Mouse (Mus musculus) left cerebral cortex, adult 2 months (tissue): ENCODE data around the gene Samd13. TPM values are rescaled to one million over a fixed set of nuclear protein-coding genes. Genes with fewer than 3 reads are reported as not detected.

Source experiments
- DNase-seq, 2 experiments: peaks; one replicate each; pipeline ENCODE4 v3.0.0; 2021 to 2022; ENCODE audit warnings: low spot score in 2 of 2, mixed read lengths in 1 of 2; ENCODE audit errors: extremely low spot score in 1 of 2
- H3K27ac ChIP-seq: fragments of 200-600 bp; 2 replicates; pipeline ENCODE4 v1.8.1; 2022
- H3K4me3 ChIP-seq: fragments of 200-600 bp; 2 replicates; pipeline ENCODE4 v1.8.1; 2022
- CTCF ChIP-seq: fragments of 200-600 bp; IDR thresholded peaks from 2 replicates; pipeline ENCODE4 v1.8.1; 2022; ENCODE audit warnings: antibody characterized with exemption, mild to moderate bottlenecking, moderate library complexity
- intact Hi-C: fragments of 180-260 bp; cut with DNase I; formaldehyde crosslinking; loops from one replicate; pipeline ENCODE4 v1.15.1; 2025
- long read RNA-seq, 2 experiments: library from polyadenylated mRNA; stranded (forward); transcript quantifications; one replicate each; pipeline ENCODE4 v2.0.0; 2021; ENCODE audit warnings: borderline mapping rate in 2 of 2
- total RNA-seq, 2 experiments: library from RNA; stranded (reverse); gene quantifications; 2 replicates each; pipeline ENCODE4 v1.2.3; 2021

The Samd13 gene
- under 1 TPM; 0.28 to 0.45 TPM for total RNA-seq
- long read RNA-seq, experiment 1, partial matches to known transcripts: 1 of 2 reads
- long read RNA-seq, experiment 1, other reads (novel, unspliced or antisense): 1 of 2 reads
- long read RNA-seq, experiment 2, partial matches to known transcripts: 0 of 1 reads
- long read RNA-seq, experiment 2, other reads (novel, unspliced or antisense): 1 of 1 reads

- peak within 1 kb of the TSS; percentile 28 for H3K27ac ChIP-seq
- DNase-seq: peak; percentile 47 to 51
- intact Hi-C loops: loop anchor here (5.0 kb wide), 2 partner anchors 82 to 118 kb away; no protein-coding TSS in a partner anchor
Observed at GRCm38 (mm10) chr3:146684811-146685675, at the start of gene Samd13. Gene Samd13 (minus strand): TSS chr3:146685592.

GRCm38 (mm10) chr3:146731499-146731898, 46.1 kb upstream of the Samd13 start:
- Histone ChIP-seq H3K27ac (no peak overlapping the region; the same call in 1 of the 2 replicates), H3K4me3 (no peak overlapping the region)
- no peak for DNase-seq
- intact Hi-C loops: no loop called here
- no peak for TF ChIP-seq CTCF

More at GRCm38 (mm10) chr3:146684811-146685675, at the start of gene Samd13:
- TF ChIP-seq CTCF: no peak; the same call in 1 of the 2 replicates
- H3K4me3 ChIP-seq: peak within 1 kb of the TSS; percentile 49

DNA sequence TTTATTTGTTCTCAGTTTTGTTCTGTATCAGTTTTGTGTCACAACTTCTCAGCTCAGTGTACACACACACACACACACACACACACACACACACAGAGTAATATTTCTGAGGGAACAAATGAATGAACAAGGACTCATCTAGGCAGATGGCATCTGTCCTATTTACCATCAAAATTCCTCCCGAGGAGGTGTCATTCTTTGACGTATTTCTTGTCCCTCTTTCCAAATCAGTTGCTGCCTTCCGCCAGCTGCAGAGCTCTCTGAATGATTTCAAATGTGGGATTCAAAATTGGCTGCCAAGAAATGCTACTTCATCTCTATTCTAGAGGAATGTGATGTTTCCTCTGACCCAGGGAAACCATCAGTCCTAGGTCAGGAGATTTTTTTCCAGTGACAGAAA, 37.6 kb upstream of the Samd13 start:
- intact Hi-C loops: loop anchor here (5.0 kb wide), 1 partner anchor 156 kb away; no protein-coding TSS in a partner anchor
- Histone ChIP-seq H3K27ac (peak overlapping the region; percentile 62; the same call in 1 of the 2 replicates), H3K4me3 (no peak overlapping the region)
- no peak for TF ChIP-seq CTCF
- peak in 1 of 2 experiments; percentile 25 for DNase-seq

DNA sequence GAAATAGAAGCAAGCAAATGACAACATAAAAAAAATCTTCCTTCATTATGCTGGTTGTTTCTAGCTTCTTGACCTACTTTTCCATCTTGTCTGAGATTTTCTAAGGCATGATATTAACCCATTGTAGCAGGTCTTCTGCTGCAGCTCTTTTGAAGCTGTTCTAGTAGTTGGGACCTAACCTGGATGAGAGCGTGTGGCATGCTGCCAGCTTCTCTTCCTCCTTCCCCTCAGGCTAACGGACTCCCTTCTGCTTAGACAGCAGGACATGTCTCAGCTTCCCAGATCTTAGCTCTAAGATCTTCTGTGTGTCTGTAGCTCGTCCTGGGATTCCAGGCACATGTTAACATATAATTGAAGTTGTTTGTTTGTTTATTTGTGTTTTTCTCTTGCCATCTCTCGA, 34.3 kb upstream of the Samd13 start:
- intact Hi-C loops: loop anchor here (5.0 kb wide), 1 partner anchor 152 kb away; no protein-coding TSS in a partner anchor
- no peak for DNase-seq
- TF ChIP-seq CTCF: no peak
- Histone ChIP-seq H3K27ac (peak overlapping the region; percentile 78; the same call in 1 of the 2 replicates), H3K4me3 (no peak overlapping the region)

DNA sequence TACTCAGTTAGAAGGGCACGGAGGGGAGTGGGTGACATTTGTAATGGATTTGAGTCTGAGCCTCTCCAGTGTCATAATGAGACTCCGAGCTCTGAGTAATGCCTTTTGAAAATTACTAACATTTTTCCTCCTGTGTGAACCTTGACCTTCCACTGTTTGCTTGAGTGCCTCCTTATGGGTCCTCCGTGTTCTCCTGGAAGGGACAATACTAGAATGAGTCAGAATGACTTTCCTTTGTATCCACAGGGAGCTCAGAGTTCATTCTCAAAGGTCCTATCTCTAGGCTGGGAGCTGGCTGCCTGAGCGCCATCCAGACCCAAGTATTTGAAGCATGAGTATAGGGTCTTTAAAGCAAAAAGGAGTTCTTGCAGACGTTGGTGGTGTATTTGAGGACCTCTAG, 32.9 kb upstream of the Samd13 start:
- intact Hi-C loops: no loop called here
- DNase-seq: no peak
- peak overlapping the region; percentile 78; the same call in 1 of the 2 replicates for H3K27ac ChIP-seq
- TF ChIP-seq CTCF: no peak
- no peak overlapping the region for H3K4me3 ChIP-seq

GRCm38 (mm10) chr3:146712305-146712704, 26.9 kb upstream of the Samd13 start:
- DNase-seq: no peak
- intact Hi-C loops: no loop called here
- no peak for TF ChIP-seq CTCF
- 0 out of 2 replicates have a peak overlapping the region, but pooled peaks have one; percentile 28 for H3K27ac ChIP-seq
- H3K4me3 ChIP-seq: no peak overlapping the region

DNA sequence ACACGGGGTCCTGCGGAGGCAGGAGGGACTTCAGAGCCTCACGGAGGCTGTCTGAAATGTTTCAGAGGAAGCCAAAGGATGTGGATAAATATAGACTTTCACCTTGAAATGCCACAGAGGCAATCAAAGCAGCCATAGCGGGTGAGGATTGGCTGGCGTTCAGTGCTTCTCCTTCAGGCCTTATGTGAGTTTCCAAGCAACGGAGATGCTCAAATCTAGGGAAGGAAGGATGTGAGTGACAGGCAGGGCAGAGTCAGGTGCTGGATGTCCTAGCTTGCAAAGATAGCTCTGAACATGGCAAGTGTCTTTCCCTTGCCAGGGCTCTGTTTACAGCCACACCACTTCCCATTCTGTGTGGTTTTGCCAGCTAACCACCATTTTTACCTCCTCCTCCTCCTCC, 26.2 kb upstream of the Samd13 start:
- peak overlapping the region; percentile 92 for H3K27ac ChIP-seq
- intact Hi-C loops: loop anchor here (1.0 kb wide), 2 partner anchors 86 to 91 kb away; no protein-coding TSS in a partner anchor
- no peak overlapping the region for H3K4me3 ChIP-seq
- TF ChIP-seq CTCF: no peak
- DNase-seq: peak in 1 of 2 experiments; percentile 37

GRCm38 (mm10) chr3:146711084-146711483, 25.7 kb upstream of the Samd13 start:
- no peak overlapping the region for H3K4me3 ChIP-seq
- intact Hi-C loops: loop anchor here (1.0 kb wide), 2 partner anchors 86 to 91 kb away; no protein-coding TSS in a partner anchor
- DNase-seq: no peak
- peak overlapping the region; percentile 92 for H3K27ac ChIP-seq
- no peak for TF ChIP-seq CTCF

- TF ChIP-seq CTCF: no peak
- Histone ChIP-seq H3K4me3 (no peak overlapping the region), H3K27ac (no peak overlapping the region)
- intact Hi-C loops: no loop called here
- no peak for DNase-seq
Observed at GRCm38 (mm10) chr3:146709086-146709485, 23.7 kb upstream of the Samd13 start.

DNA sequence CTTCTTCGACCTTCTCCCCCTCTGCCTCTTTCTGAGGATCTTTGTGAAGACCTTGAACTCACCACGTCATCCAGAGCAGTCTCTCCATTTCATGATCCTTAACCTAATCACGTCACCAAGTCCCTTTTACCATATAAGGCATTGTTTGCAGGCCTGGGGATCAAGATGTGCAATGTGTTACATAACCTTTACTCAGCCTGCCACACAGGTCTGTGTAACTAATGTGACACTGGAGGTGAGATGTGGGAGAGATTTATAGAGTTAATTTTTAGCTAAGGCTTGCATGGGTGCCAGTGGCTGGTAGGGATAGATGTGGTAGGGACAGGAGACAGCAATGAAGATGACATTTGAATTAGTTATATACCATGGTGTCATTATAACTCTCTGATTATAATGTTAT, 23.0 kb upstream of the Samd13 start:
- no peak for DNase-seq
- no peak for TF ChIP-seq CTCF
- intact Hi-C loops: no loop called here

GRCm38 (mm10) chr3:146704099-146704498, 18.7 kb upstream of the Samd13 start:
- TF ChIP-seq CTCF: no peak
- DNase-seq: no peak
- no peak overlapping the region for H3K4me3 ChIP-seq
- intact Hi-C loops: no loop called here
- no peak overlapping the region for H3K27ac ChIP-seq

More for the DNA sequence above, 23.0 kb upstream of the Samd13 start:
- H3K4me3 ChIP-seq: no peak overlapping the region
- no peak overlapping the region for H3K27ac ChIP-seq

GRCm38 (mm10) chr3:146700051-146700450, 14.7 kb upstream of the Samd13 start:
- no peak for DNase-seq
- Histone ChIP-seq H3K4me3 (no peak overlapping the region), H3K27ac (no peak overlapping the region)
- intact Hi-C loops: no loop called here
- no peak for TF ChIP-seq CTCF
